Mouse (Mus musculus) liver, postnatal 0 days (tissue): ENCODE results near the gene Nfatc4.

ENCODE experiments used
- CTCF ChIP-seq: sonication (generic); IDR thresholded peaks from 2 replicates; pipeline ENCODE4 v1.5.1; 2016; ENCODE audit warnings: antibody characterized with exemption, low read depth
- EP300 ChIP-seq: IDR thresholded peaks from 2 replicates; pipeline ENCODE4 v1.6.1; 2016; ENCODE audit warnings: antibody characterized with exemption, low read depth, mild to moderate bottlenecking

- TF ChIP-seq CTCF (no peak), EP300 (no peak)
Measured at GRCm38 (mm10) chr14:55824001-55824480, 1.1 kb downstream of the Nfatc4 start.
